In genomic region chr8:119839419-119840021, GRCm38 (mm10) we compare ENCODE assay signal across 8 mouse cellular contexts. TPM values are rescaled to one million over a fixed set of nuclear protein-coding genes. Genes with fewer than 3 reads are reported as not detected.
DNase-seq lines count a peak whose midpoint lies in the region; ATAC-seq and TF ChIP-seq lines count a peak whose summit lies in the region.

No protein-coding gene starts in this region.

- H3K9me3 ChIP-seq in hindbrain, embryonic 15.5 days = no peaks in the 10 kb centered on the region
- no peaks in the 10 kb centered on the region for H3K9me3 ChIP-seq in stomach, embryonic 14.5 days (ENCODE audit: control insufficient read depth, low read depth, low read length)

- H3K27ac ChIP-seq in layer of hippocampus, adult 2 months = peak overlapping the region; percentile 90
- peak overlapping the region; percentile 83 for H3K27ac ChIP-seq in hindbrain, embryonic 15.5 days (replicated peaks)
- H3K27ac ChIP-seq in liver, adult 2 months (replicated peaks; ENCODE audit: insufficient read depth, low read depth, low read length) = peak overlapping the region; percentile 41
- H3K27ac ChIP-seq in stomach, embryonic 14.5 days (ENCODE audit: low read length) = peak overlapping the region; percentile 76; the same call in 1 of the 2 replicates

- peak overlapping the region; percentile 64 for H3K4me2 ChIP-seq in hindbrain, embryonic 15.5 days
- H3K4me2 ChIP-seq in stomach, embryonic 14.5 days (replicated peaks; ENCODE audit: low read depth, low read length) = peak overlapping the region; percentile 83

- H3K36me3 ChIP-seq in hindbrain, embryonic 15.5 days = no peaks in the 10 kb centered on the region
- no peaks in the 10 kb centered on the region for H3K36me3 ChIP-seq in liver, adult 2 months (ENCODE audit: control insufficient read depth, insufficient read depth, low read length)
- H3K36me3 ChIP-seq in stomach, embryonic 14.5 days (ENCODE audit: control insufficient read depth, insufficient read depth, low read length) = no peaks in the 10 kb centered on the region; the same call in 1 of the 2 replicates

- TF ChIP-seq POLR2A in liver, adult 2 months (IDR thresholded peaks at IDR 0.05; ENCODE audit: extremely low read depth, insufficient read depth, low read length) = no peak

- no peak for TF ChIP-seq CTCF in layer of hippocampus, adult 2 months (conservative IDR thresholded peaks at IDR 0.05)
- no peak for TF ChIP-seq CTCF in liver, adult 2 months (IDR thresholded peaks at IDR 0.05; ENCODE audit: low read depth, low read length)

- peak overlapping the region; percentile 90 for H3K9ac ChIP-seq in hindbrain, embryonic 15.5 days
- peak overlapping the region; percentile 94 for H3K9ac ChIP-seq in liver, adult 2 months (ENCODE audit: low read depth, low read length)
- peak overlapping the region; percentile 71 for H3K9ac ChIP-seq in stomach, embryonic 14.5 days (replicated peaks; ENCODE audit: low read depth, low read length)

- no peak for DNase-seq in layer of hippocampus, adult 2 months (ENCODE audit: low spot score in 2 of 2)
- no peak for DNase-seq in layer of hippocampus, adult 8-10 months (ENCODE audit: low spot score in 2 of 2)
- DNase-seq in embryo, embryonic 9.5 days (ENCODE audit: extremely low spot score) = peak; percentile 47
- no peak for DNase-seq in liver, adult 2 months (ENCODE audit: extremely low read depth, low read depth, low spot score)
- DNase-seq in frontal cortex, postnatal 10 days (ENCODE audit: low spot score in 2 of 2) = no peak
- no peak for DNase-seq in right cerebral cortex, postnatal 25 days

- WGBS in hindbrain, embryonic 15.5 days = 4% methylated on average over 14 of the region's 14 CpGs
- WGBS in liver, adult 2 months = 47% methylated on average over 14 of the region's 14 CpGs
- WGBS in stomach, embryonic 14.5 days = 23% methylated on average over 14 of the region's 14 CpGs

- peak overlapping the region; percentile 62 for H3K4me3 ChIP-seq in layer of hippocampus, adult 2 months
- peak overlapping the region; percentile 89 for H3K4me3 ChIP-seq in hindbrain, embryonic 15.5 days
- peak overlapping the region; percentile 88 for H3K4me3 ChIP-seq in liver, adult 2 months (ENCODE audit: insufficient read depth, low read depth, low read length)
- H3K4me3 ChIP-seq in stomach, embryonic 14.5 days (ENCODE audit: low read depth, low read length) = peak overlapping the region; percentile 62

- ATAC-seq in hindbrain, embryonic 15.5 days (ENCODE audit: low FRiP score, low read depth) = 0 out of 2 replicates have a peak, but pooled peaks have one; percentile 8
- no peak for ATAC-seq in stomach, embryonic 14.5 days (ENCODE audit: insufficient number of reproducible peaks, insufficient read depth, low FRiP score, low read depth)

- H3K27me3 ChIP-seq in hindbrain, embryonic 15.5 days = no peaks in the 10 kb centered on the region
- H3K27me3 ChIP-seq in liver, adult 2 months (ENCODE audit: control insufficient read depth, insufficient read depth, low read length) = no peaks in the 10 kb centered on the region
- H3K27me3 ChIP-seq in stomach, embryonic 14.5 days (ENCODE audit: control insufficient read depth, insufficient read depth, low read length) = no peaks in the 10 kb centered on the region

- no peaks in the 10 kb centered on the region for H3K79me2 ChIP-seq in liver, adult 2 months (ENCODE audit: control insufficient read depth, insufficient read depth, low read length)

- H3K4me1 ChIP-seq in hindbrain, embryonic 15.5 days (replicated peaks) = peaks cover 55% of the 10 kb centered on the region
- H3K4me1 ChIP-seq in liver, adult 2 months (ENCODE audit: control insufficient read depth, insufficient read depth, low read length) = peaks cover 8% of the 10 kb centered on the region
- H3K4me1 ChIP-seq in stomach, embryonic 14.5 days (ENCODE audit: control insufficient read depth, insufficient read depth, low read length) = peaks cover 40% of the 10 kb centered on the region

RNA-seq across cellular contexts. Expression of gene Cotl1, which starts 0.8 kb away (rescaled TPM):
- total RNA-seq in layer of hippocampus, adult 2 months (2021) = 100 to 1,000 TPM; 138 to 139 TPM
- 100 to 1,000 TPM; 119 to 176 (median 137) TPM for total RNA-seq in layer of hippocampus, adult 8-10 months (2022)
- polyA plus RNA-seq in hindbrain, embryonic 15.5 days (2015; fragmentation: Nextera tagmentation; extraction: Ambion mirVana) = 147 and 151 TPM in 2 replicates
- total RNA-seq in liver, adult 2 months (2014; rRNA removed) = 12.4 and 18.6 TPM in 2 replicates
- polyA plus RNA-seq in liver, adult 2 months (2012; rRNA removed) = 26.7 and 40.3 TPM in 2 replicates
- 340 and 436 TPM in 2 replicates for polyA plus RNA-seq in stomach, embryonic 14.5 days (2014; fragmentation: Nextera tagmentation; extraction: Ambion mirVana)

RNA-seq across cellular contexts. Expression of gene Klhl36, which starts 22.5 kb away (rescaled TPM):
- 1 to 10 TPM; 7.7 to 8.4 TPM for total RNA-seq in layer of hippocampus, adult 2 months (2021)
- total RNA-seq in layer of hippocampus, adult 8-10 months (2022) = 1 to 10 TPM; 7.0 to 9.4 (median 7.3) TPM
- 17.3 TPM in 2 replicates for polyA plus RNA-seq in hindbrain, embryonic 15.5 days (2015; fragmentation: Nextera tagmentation; extraction: Ambion mirVana)
- total RNA-seq in liver, adult 2 months (2014; rRNA removed) = 5.2 and 7.0 TPM in 2 replicates
- polyA plus RNA-seq in liver, adult 2 months (2012; rRNA removed) = 11.3 and 12.2 TPM in 2 replicates
- polyA plus RNA-seq in stomach, embryonic 14.5 days (2014; fragmentation: Nextera tagmentation; extraction: Ambion mirVana) = 11.2 and 15.6 TPM in 2 replicates
